14 mouse cellular contexts compared by ENCODE assay signal in genomic region chr13:38422491-38422890, GRCm38 (mm10).
"Had no signal": no experiment of that assay in that cellular context is flagged by ENCODE, and none has a peak within 500 bp of the region (broad histone marks: within the 10 kb centered on the region; RNA-seq: fewer than 3 reads in every experiment).

No protein-coding gene starts in this region.

- H3K4me3 ChIP-seq: limb, embryonic 15.5 days; liver, embryonic 12.5 days; lung, embryonic 15.5 days; megakaryocyte, embryonic 14.5 days; midbrain, embryonic 15.5 days; neural tube, embryonic 12.5 days; stomach, embryonic 15.5 days had no signal

- DNase-seq: kidney, postnatal 36 days; layer of hippocampus, adult 9-11 months; layer of hippocampus, postnatal 36 days; lung, postnatal 14 days; thymus, postnatal 36 days had no signal

- H3K27ac ChIP-seq: kidney, postnatal 0 days; limb, embryonic 15.5 days; liver, embryonic 12.5 days; lung, embryonic 15.5 days; macrophage; midbrain, embryonic 15.5 days; neural tube, embryonic 12.5 days; stomach, embryonic 15.5 days had no signal
